Mouse (Mus musculus) limb, embryonic 14.5 days (tissue): Measurements from ENCODE around the gene Gm5148. TPM values are rescaled to one million over a fixed set of nuclear protein-coding genes. Genes with fewer than 3 reads are reported as not detected.

Experiments
- ATAC-seq: fragments of 200-750 bp; cut with Nextera tagmentation; 2 replicates; pipeline ENCODE4 v1.8.0; 2017; ENCODE audit warnings: low read depth, moderate number of reproducible peaks, moderate TSS enrichment; ENCODE audit not compliant: low FRiP score
- DNase-seq: peaks from one replicate; pipeline ENCODE4 v3.0.0-alpha.2; 2015; ENCODE audit warnings: low spot score
- H3K27ac ChIP-seq: fragments of 300-500 bp; sonication (generic); replicated peaks from 2 replicates; pipeline ENCODE4 v1.5.1; 2014; ENCODE audit warnings: low read depth, mild to moderate bottlenecking, low read length, moderate library complexity, mixed read lengths
- H3K27me3 ChIP-seq: fragments of 300-500 bp; sonication (generic); 2 replicates; pipeline ENCODE4 v1.6.1; 2014; ENCODE audit warnings: low read length, mixed read lengths; ENCODE audit not compliant: control insufficient read depth, insufficient read depth
- H3K36me3 ChIP-seq: fragments of 300-500 bp; sonication (generic); 2 replicates; pipeline ENCODE4 v1.6.1; 2014; ENCODE audit warnings: mild to moderate bottlenecking, low read length, moderate library complexity, mixed read lengths; ENCODE audit not compliant: control insufficient read depth, insufficient read depth
- H3K4me1 ChIP-seq: fragments of 300-500 bp; sonication (generic); 2 replicates; pipeline ENCODE4 v1.6.1; 2014; ENCODE audit warnings: antibody characterized with exemption, low read length, mixed read lengths; ENCODE audit not compliant: control insufficient read depth, insufficient read depth
- H3K4me2 ChIP-seq: fragments of 300-500 bp; sonication (generic); replicated peaks from 2 replicates; pipeline ENCODE4 v1.6.1; 2014; ENCODE audit warnings: low read depth, mild to moderate bottlenecking, low read length, moderate library complexity; ENCODE audit not compliant: severe bottlenecking
- H3K4me3 ChIP-seq: fragments of 300-500 bp; sonication (generic); replicated peaks from 2 replicates; pipeline ENCODE4 v1.5.1; 2014; ENCODE audit warnings: low read length
- H3K9ac ChIP-seq: fragments of 300-500 bp; sonication (generic); 2 replicates; pipeline ENCODE4 v1.6.1; 2014; ENCODE audit warnings: mild to moderate bottlenecking, low read depth, low read length, moderate library complexity; ENCODE audit not compliant: severe bottlenecking
- H3K9me3 ChIP-seq: fragments of 300-500 bp; sonication (generic); 2 replicates; pipeline ENCODE4 v1.6.1; 2016; ENCODE audit warnings: low read length; ENCODE audit not compliant: control insufficient read depth
- POLR2A ChIP-seq: fragments of 200-500 bp; IDR thresholded peaks from 2 replicates; pipeline ENCODE4 v1.8.0; 2012; ENCODE audit warnings: inconsistent platforms, mild to moderate bottlenecking, moderate library complexity, borderline replicate concordance; ENCODE audit not compliant: insufficient read depth, insufficient read length; ENCODE audit errors: extremely low read depth
- WGBS: fragments of 180-500 bp; shearing (Covaris S2); extraction: QIAGEN DNeasy Blood & Tissue Kit; methylation state at CpG from one replicate; pipeline ENCODE4 v1.1.7; 2014; 5-methylcytosine and 5-hydroxymethylcytosine counted together
- polyA plus RNA-seq, 2 experiments: library from polyadenylated mRNA; depleted of rRNA in 1 of 2; stranded (reverse) in 1 of 2; unstranded in 1 of 2; fragments of >200 nt; fragmentation: Nextera tagmentation in 1 of 2; extraction: Ambion mirVana in 1 of 2; gene quantifications; 2 replicates each; pipeline versions ENCODE4 v1.2.1 to v1.2.3; 2012 to 2014

Gm5148 gene
- polyA plus RNA-seq, 2 experiments = 6.3 to 8.1 TPM

DNA sequence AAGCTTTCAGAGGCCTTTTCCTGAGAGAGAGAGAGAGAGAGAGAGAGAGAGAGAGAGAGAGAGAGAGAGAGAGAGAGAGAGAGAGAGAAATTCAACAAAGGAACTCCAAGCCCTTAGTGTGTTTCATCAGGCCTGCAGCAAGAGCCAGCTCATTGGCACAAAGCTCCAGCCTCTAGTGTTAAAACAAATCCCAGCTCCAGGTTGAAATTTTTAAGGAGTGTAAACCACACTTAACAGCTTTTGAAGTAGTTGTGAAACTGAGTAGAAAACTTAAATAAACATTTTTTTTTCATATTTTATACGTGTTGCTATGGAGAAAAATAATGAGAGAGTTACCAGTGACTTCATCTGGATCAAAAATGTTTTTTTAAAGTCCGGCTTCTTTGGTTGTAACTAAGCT is 7.3 kb downstream of the Gm5148 start:
- no peak overlapping the region for H3K4me2 ChIP-seq
- H3K9me3 ChIP-seq = no peaks in the 10 kb centered on the region
- H3K27me3 ChIP-seq = no peaks in the 10 kb centered on the region
- H3K9ac ChIP-seq = no peak overlapping the region
- TF ChIP-seq POLR2A = no peak
- 46% methylated on average over 2 of the region's 2 CpGs for WGBS
- ATAC-seq (no peak), DNase-seq (peak; percentile 32)
- H3K4me3 ChIP-seq = no peak overlapping the region
- no peaks in the 10 kb centered on the region for H3K36me3 ChIP-seq
- H3K27ac ChIP-seq = peak overlapping the region; percentile 52
- peaks cover 16% of the 10 kb centered on the region for H3K4me1 ChIP-seq

DNA sequence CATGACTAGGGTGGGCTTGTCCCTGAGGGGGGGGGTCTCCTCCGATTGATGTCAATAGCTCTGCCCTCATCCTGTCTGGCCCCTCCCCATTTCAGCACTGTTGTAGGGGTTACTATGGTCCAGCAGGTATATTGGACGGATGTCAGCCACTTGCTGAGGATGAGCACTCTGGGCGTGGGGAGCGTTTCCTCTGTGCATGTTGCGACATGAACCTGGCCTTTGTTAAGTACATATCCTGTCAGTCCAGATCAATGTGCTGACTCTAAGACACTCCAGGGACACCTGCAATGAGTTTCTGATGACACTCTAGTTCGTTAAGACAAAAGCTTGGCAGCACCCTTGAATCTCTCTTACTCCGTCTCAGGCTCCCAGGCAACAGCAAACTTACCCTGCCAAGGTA is 8.6 kb downstream of the Gm5148 start:
- no peak overlapping the region for H3K4me2 ChIP-seq
- 75% methylated on average over 7 of the region's 7 CpGs for WGBS
- peaks cover 23% of the 10 kb centered on the region for H3K4me1 ChIP-seq
- ATAC-seq = no peak
- H3K36me3 ChIP-seq = no peaks in the 10 kb centered on the region
- H3K4me3 ChIP-seq = no peak overlapping the region
- no peaks in the 10 kb centered on the region for H3K9me3 ChIP-seq
- DNase-seq = no peak
- no peak overlapping the region for H3K9ac ChIP-seq
- TF ChIP-seq POLR2A = no peak
- H3K27ac ChIP-seq = no peak overlapping the region
- H3K27me3 ChIP-seq = no peaks in the 10 kb centered on the region

DNA sequence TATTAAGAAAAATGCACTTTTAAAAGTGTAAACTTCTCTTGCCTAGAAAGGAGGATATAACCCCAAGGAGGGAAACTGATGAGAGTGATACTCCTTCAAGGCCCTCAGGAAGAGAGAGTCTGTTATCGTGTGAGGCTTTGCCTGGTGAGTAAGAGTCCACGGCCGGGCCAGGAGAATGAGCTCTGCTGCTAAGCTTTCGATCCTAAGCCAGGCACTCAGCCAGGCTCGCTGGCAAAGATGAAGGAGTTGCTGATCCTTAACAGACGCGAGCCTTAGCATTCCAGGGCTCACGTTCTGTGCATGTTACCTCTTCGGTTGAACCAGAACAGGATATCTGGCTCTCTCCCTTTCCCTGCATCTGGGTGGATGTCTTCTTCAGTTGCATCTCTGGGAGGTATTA is 11.8 kb downstream of the Gm5148 start:
- H3K27me3 ChIP-seq = no peaks in the 10 kb centered on the region
- no peak overlapping the region for H3K9ac ChIP-seq
- no peaks in the 10 kb centered on the region for H3K36me3 ChIP-seq
- TF ChIP-seq POLR2A = no peak
- DNase-seq (peak; percentile 88), ATAC-seq (peak; percentile 82)
- no peak overlapping the region for H3K4me2 ChIP-seq
- 0 out of 2 replicates have a peak, but pooled peaks cover 3% of the 10 kb centered on the region for H3K9me3 ChIP-seq
- H3K4me1 ChIP-seq = peaks cover 23% of the 10 kb centered on the region
- no peak overlapping the region for H3K4me3 ChIP-seq
- 18% methylated on average over 9 of the region's 9 CpGs for WGBS
- peak overlapping the region; percentile 80 for H3K27ac ChIP-seq

DNA sequence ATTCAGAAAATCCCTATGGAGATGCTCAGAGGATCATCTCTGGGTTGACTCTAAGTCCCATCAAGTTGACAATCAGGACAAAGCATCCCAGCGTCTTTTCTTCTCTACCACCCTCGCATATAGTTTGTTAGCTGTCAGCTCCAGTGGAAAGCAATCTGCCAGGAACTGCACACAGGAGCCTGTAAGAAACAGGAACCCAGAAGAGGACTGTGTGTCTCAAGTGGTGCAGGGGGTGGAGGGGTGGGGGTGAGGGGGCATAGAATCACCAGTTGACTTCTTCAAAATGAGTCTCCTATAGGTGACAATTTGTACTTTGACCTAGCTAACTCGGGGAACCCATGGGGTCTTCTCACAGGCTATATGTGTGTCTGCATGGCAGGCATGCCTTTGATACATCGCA is 12.7 kb downstream of the Gm5148 start:
- no peak for DNase-seq
- Histone ChIP-seq H3K9ac (no peak overlapping the region), H3K4me3 (no peak overlapping the region), H3K4me1 (peaks cover 23% of the 10 kb centered on the region), H3K36me3 (no peaks in the 10 kb centered on the region), H3K27ac (peak overlapping the region; percentile 80), H3K27me3 (no peaks in the 10 kb centered on the region), H3K4me2 (no peak overlapping the region), H3K9me3 (0 out of 2 replicates have a peak, but pooled peaks cover 3% of the 10 kb centered on the region)
- no peak for ATAC-seq
- 86% methylated on average over 4 of the region's 4 CpGs for WGBS
- TF ChIP-seq POLR2A = no peak

DNA sequence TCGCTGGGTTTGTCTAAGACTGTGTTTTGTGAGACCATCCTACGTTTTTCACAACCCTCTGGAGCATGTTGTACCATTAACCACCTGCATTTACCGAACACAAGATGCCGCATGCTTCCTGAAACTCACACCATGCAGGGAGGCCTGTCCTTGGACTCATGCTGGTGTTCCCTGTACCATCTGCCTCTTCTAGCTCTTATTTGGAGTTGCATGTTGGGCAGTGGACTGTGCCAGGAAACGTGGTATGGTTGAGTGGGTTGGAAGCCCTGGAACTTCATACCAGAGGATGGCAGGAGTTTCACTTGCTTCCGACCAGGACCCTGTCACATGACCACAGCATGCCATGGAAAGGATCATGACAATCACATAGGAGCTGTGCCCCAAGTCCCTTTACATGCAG is 16.5 kb downstream of the Gm5148 start:
- no peaks in the 10 kb centered on the region for H3K36me3 ChIP-seq
- 85% methylated on average over 6 of the region's 6 CpGs for WGBS
- DNase-seq (no peak), ATAC-seq (no peak)
- TF ChIP-seq POLR2A = no peak
- H3K4me1 ChIP-seq = peaks cover 17% of the 10 kb centered on the region
- no peaks in the 10 kb centered on the region for H3K27me3 ChIP-seq
- H3K27ac ChIP-seq = no peak overlapping the region
- H3K9me3 ChIP-seq = 0 out of 2 replicates have a peak, but pooled peaks cover 3% of the 10 kb centered on the region
- H3K4me3 ChIP-seq = no peak overlapping the region
- H3K4me2 ChIP-seq = no peak overlapping the region
- H3K9ac ChIP-seq = no peak overlapping the region

DNA sequence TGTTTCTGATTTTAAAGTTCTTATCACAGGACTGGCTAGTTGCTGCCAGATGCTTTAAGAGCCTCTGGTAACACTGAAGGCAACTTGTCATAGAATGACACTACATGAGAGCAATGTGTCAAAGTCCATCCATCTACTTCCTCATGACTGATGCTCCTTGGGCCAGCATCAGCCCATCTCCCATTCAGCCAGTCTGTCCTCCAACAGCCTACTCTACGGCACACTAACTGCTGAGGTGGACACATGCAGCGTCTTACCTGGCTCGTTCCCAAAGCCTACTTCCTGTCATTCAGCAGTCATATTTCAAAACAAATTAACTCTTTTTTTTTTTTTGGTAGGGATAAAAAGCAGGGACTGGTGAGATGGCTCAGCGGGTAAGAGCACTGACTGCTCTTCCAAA is 17.9 kb downstream of the Gm5148 start:
- peaks cover 6% of the 10 kb centered on the region; the same call in 1 of the 2 replicates for H3K4me1 ChIP-seq
- no peaks in the 10 kb centered on the region; the same call in 1 of the 2 replicates for H3K36me3 ChIP-seq
- H3K4me2 ChIP-seq = no peak overlapping the region
- no peak for TF ChIP-seq POLR2A
- ATAC-seq = no peak
- DNase-seq = no peak
- H3K9ac ChIP-seq = no peak overlapping the region
- WGBS = 79% methylated on average over 4 of the region's 4 CpGs
- H3K27ac ChIP-seq = no peak overlapping the region
- H3K4me3 ChIP-seq = no peak overlapping the region
- H3K27me3 ChIP-seq = no peaks in the 10 kb centered on the region
- H3K9me3 ChIP-seq = peaks cover 6% of the 10 kb centered on the region; the same call in 1 of the 2 replicates
